Mouse (Mus musculus) testis, adult 2 months (tissue): ENCODE results near the gene Hdgfl3. TPM values are rescaled to one million over a fixed set of nuclear protein-coding genes. Genes with fewer than 3 reads are reported as not detected.
"Not testable (repeated sequence)": the region's sequence is repeated elsewhere in the genome, so short reads cannot be mapped to it uniquely, and the experiment has no call there.

Experiments used
- H3K27ac ChIP-seq: fragments of 200-500 bp; 2 replicates; pipeline ENCODE4 v1.5.1; 2012; ENCODE audit warnings: low read depth, low read length; ENCODE audit not compliant: control insufficient read depth, insufficient read depth
- H3K27me3 ChIP-seq: fragments of 200-500 bp; 2 replicates; pipeline ENCODE4 v1.6.1; 2012; ENCODE audit warnings: mild to moderate bottlenecking, low read length, moderate library complexity; ENCODE audit not compliant: control insufficient read depth, insufficient read depth
- H3K36me3 ChIP-seq: fragments of 200-500 bp; 2 replicates; pipeline ENCODE4 v1.6.1; 2012; ENCODE audit warnings: mild to moderate bottlenecking, low read length; ENCODE audit not compliant: control insufficient read depth, insufficient read depth
- H3K4me1 ChIP-seq: fragments of 200-500 bp; 2 replicates; pipeline ENCODE4 v1.6.1; 2012; ENCODE audit warnings: low read length; ENCODE audit not compliant: control insufficient read depth, insufficient read depth
- H3K4me3 ChIP-seq: fragments of 200-500 bp; 2 replicates; pipeline ENCODE4 v1.5.1; 2012; ENCODE audit warnings: low read depth, mild to moderate bottlenecking, low read length, moderate library complexity, mixed read lengths; ENCODE audit not compliant: control insufficient read depth
- CTCF ChIP-seq: fragments of 200-500 bp; IDR thresholded peaks from 2 replicates; pipeline ENCODE4 v1.5.1; 2012; ENCODE audit warnings: low read depth, mild to moderate bottlenecking, inconsistent platforms, low read length, moderate library complexity; ENCODE audit not compliant: control insufficient read depth, insufficient read depth, insufficient replicate concordance
- POLR2A ChIP-seq: fragments of 200-500 bp; IDR thresholded peaks from 2 replicates; pipeline ENCODE4 v1.6.1; 2012; ENCODE audit warnings: low read depth, mild to moderate bottlenecking, inconsistent platforms, low read length, moderate library complexity; ENCODE audit not compliant: control insufficient read depth
- polyA plus RNA-seq: library from polyadenylated mRNA; depleted of rRNA; stranded (reverse); fragments of >200 nt; gene quantifications from 2 replicates; pipeline ENCODE4 v1.2.3, GENCODE M21; 2012; rRNA removed

The Hdgfl3 gene
- polyA plus RNA-seq, 1 experiment = 4.3 TPM

DNA sequence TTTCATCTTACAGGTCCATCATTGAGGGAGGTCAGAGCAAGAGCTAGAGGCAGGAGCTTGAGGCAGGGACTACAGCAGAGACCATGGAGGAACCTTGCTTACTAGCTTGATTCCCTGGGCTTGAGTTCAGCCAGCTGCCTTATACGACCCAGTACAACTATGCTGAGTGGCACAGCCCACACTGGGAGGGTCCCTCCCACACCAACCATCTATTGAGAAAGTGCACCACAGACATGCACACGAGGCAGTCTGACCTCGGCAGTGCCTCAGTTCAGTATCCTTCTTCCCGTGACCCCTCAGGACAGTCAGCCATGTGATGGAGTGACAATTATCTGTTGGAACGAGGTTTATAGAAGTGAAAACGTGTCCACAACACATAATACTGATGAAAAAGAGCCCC, 94.5 kb downstream of the Hdgfl3 start:
- no peak overlapping the region for H3K27ac ChIP-seq
- H3K4me3 ChIP-seq = no peak overlapping the region
- no peaks in the 10 kb centered on the region for H3K4me1 ChIP-seq
- TF ChIP-seq POLR2A = no peak
- TF ChIP-seq CTCF = no peak
- no peaks in the 10 kb centered on the region for H3K36me3 ChIP-seq
- H3K27me3 ChIP-seq = no peaks in the 10 kb centered on the region

DNA sequence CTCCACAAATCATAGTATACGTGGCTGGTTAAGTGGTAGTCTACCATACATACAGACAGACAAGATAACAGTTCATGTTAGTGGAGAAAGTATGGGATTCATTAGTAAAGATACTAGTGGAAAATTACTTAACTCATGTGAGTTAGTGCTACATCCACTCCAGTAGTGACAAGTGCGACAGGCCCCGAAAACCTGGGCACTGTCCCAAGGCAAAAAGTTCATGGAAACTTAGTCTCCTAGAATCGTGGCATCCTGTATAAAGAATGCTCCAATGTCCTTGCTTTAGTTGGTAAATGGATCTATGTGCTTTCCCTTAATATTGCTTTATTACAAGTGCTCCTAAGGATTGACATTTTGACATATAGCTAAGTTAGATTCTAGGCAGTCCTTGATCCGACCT, 96.5 kb downstream of the Hdgfl3 start:
- H3K36me3 ChIP-seq = not testable (repeated sequence)

DNA sequence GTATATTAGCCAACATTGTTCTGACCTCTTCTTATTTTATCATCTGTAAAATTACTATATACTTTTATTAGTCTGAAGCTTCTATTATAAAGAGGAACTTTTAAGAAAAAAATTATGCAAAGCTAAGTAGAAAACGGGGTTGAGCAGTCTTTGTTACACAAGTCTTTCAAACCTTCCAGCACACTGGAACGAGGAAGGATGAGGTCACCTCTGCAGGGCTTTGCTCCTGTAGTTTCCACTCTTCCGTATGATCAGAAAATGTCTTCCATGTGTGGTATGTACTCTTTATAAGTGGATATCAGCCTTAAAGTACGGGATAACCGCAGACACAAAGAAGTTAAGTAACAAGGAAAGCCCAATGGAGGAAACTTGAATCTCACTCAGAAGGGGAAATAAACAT, 98.8 kb downstream of the Hdgfl3 start:
- no peak for TF ChIP-seq POLR2A
- TF ChIP-seq CTCF = no peak
- no peaks in the 10 kb centered on the region for H3K4me1 ChIP-seq
- no peaks in the 10 kb centered on the region for H3K27me3 ChIP-seq

More for the DNA sequence above, 96.5 kb downstream of the Hdgfl3 start:
- H3K27me3 ChIP-seq, H3K4me3 ChIP-seq, H3K4me1 ChIP-seq, H3K27ac ChIP-seq: not testable (repeated sequence)

DNA sequence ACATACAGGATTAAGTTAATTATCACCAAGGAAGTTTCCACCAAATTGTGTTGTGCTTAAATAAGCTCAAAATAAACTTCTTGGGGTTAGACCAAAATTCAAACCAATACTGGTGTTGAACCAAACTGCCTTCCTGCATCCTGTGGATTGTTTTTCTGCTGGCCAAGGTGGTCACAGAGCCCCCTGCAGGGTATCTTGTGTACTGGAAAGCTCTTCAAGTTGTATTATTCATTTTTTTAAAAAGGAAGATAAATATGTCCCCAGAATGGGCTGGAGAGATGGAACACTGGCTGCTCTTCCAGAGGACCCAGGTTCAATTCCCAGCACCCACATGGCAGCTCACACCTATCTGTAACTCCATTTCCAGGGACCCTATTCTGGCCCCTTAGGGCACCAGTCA, 99.4 kb downstream of the Hdgfl3 start:
- H3K4me1 ChIP-seq = peaks cover 2% of the 10 kb centered on the region
- TF ChIP-seq POLR2A (no peak), CTCF (no peak)
- no peaks in the 10 kb centered on the region for H3K27me3 ChIP-seq
- H3K36me3 ChIP-seq = no peaks in the 10 kb centered on the region
- H3K4me3 ChIP-seq = no peak overlapping the region
- no peak overlapping the region for H3K27ac ChIP-seq

More for the DNA sequence above, 98.8 kb downstream of the Hdgfl3 start:
- Histone ChIP-seq H3K36me3 (no peaks in the 10 kb centered on the region), H3K27ac (no peak overlapping the region), H3K4me3 (no peak overlapping the region)

Other genes with a start within 250 kb of the Hdgfl3 start
- gene Homer2, start 226.9 kb downstream of the Hdgfl3 start, polyA plus RNA-seq = 1.1 TPM in 2 replicates
- 17.6 and 18.6 TPM in 2 replicates for gene Ramac, start 171.5 kb downstream of the Hdgfl3 start, polyA plus RNA-seq
- 12.8 and 15.4 TPM in 2 replicates for gene 3110040N11Rik, start 145.0 kb downstream of the Hdgfl3 start, polyA plus RNA-seq
- gene Btbd1, start 105.0 kb downstream of the Hdgfl3 start, polyA plus RNA-seq = 183 and 202 TPM in 2 replicates
- not detected in 2 replicates for gene Gm10160, start 78.7 kb downstream of the Hdgfl3 start, polyA plus RNA-seq
- gene Tm6sf1, start 75.5 kb downstream of the Hdgfl3 start, polyA plus RNA-seq = 5.7 and 9.5 TPM in 2 replicates
- 0.96 and 1.2 TPM in 2 replicates for gene Bnc1, start 57.8 kb upstream of the Hdgfl3 start, polyA plus RNA-seq
- 72.9 and 81.4 TPM in 2 replicates for gene Sh3gl3, start 239.4 kb upstream of the Hdgfl3 start, polyA plus RNA-seq